In the genomic region with DNA sequence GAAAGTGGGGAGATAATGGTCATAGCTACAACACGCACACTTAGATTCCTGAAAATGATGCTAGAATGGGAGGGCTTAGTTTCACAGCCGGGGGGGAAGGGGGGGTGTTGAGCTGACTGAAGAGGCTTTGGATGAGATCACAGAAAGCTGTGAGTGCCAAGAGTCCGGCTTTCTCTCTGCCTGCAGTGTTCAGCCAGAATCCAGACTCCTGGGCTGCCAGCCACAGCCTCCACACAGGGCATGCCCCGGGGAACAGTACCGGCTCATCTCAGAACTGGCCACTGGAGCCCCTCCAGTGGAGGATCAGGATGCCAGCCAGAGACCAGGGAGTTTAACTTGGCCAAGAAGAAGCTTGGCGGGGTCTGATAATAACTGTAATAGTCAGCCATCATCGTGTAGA, we compare ENCODE assay signal across 8 mouse cellular contexts.
DNase-seq lines count a peak whose midpoint lies in the region; ATAC-seq and TF ChIP-seq lines count a peak whose summit lies in the region.

No protein-coding gene starts in this region.

- no peaks in the 10 kb centered on the region for H3K27me3 ChIP-seq in forebrain, embryonic 13.5 days
- H3K27me3 ChIP-seq in forebrain, embryonic 12.5 days: no peaks in the 10 kb centered on the region; the same call in 1 of the 2 replicates
- no peaks in the 10 kb centered on the region for H3K27me3 ChIP-seq in intestine, embryonic 14.5 days (replicated peaks; ENCODE audit: control insufficient read depth, insufficient read depth, low read length)
- no peaks in the 10 kb centered on the region for H3K27me3 ChIP-seq in stomach, postnatal 0 days (ENCODE audit: control insufficient read depth, insufficient read depth, low read length)

- no peak overlapping the region for H3K9ac ChIP-seq in forebrain, embryonic 13.5 days
- no peak overlapping the region for H3K9ac ChIP-seq in forebrain, embryonic 12.5 days
- no peak overlapping the region for H3K9ac ChIP-seq in intestine, embryonic 14.5 days (ENCODE audit: low read length)
- H3K9ac ChIP-seq in stomach, postnatal 0 days (ENCODE audit: low read length): 0 out of 2 replicates have a peak overlapping the region, but pooled peaks have one; percentile 35

- peak; percentile 66 for ATAC-seq in forebrain, embryonic 13.5 days
- ATAC-seq in forebrain, embryonic 12.5 days (ENCODE audit: low FRiP score): no peak
- no peak; the same call in 1 of the 2 replicates for ATAC-seq in intestine, embryonic 14.5 days (replicated peaks; ENCODE audit: low FRiP score, low TSS enrichment, low read depth)
- peak; percentile 80 for ATAC-seq in stomach, postnatal 0 days (ENCODE audit: low FRiP score, low TSS enrichment)

- TF ChIP-seq CTCF in stomach, postnatal 0 days (IDR thresholded peaks at IDR 0.05; ENCODE audit: low read depth): peak; percentile 8; the same call in 1 of the 2 replicates

- WGBS in forebrain, embryonic 13.5 days: 73% methylated on average over 7 of the region's 7 CpGs
- WGBS in forebrain, embryonic 12.5 days: 83% methylated on average over 7 of the region's 7 CpGs
- 66% methylated on average over 7 of the region's 7 CpGs for WGBS in intestine, embryonic 14.5 days
- 47% methylated on average over 7 of the region's 7 CpGs for WGBS in stomach, postnatal 0 days

- H3K4me3 ChIP-seq in forebrain, embryonic 13.5 days: no peak overlapping the region
- H3K4me3 ChIP-seq in forebrain, embryonic 12.5 days (replicated peaks): no peak overlapping the region
- H3K4me3 ChIP-seq in intestine, embryonic 14.5 days (ENCODE audit: low read depth, low read length): no peak overlapping the region
- H3K4me3 ChIP-seq in stomach, postnatal 0 days (ENCODE audit: low read depth, low read length): no peak overlapping the region

- DNase-seq in adrenal gland, postnatal 25 days: peak; percentile 40
- DNase-seq in frontal cortex, postnatal 14 days (ENCODE audit: low spot score in 2 of 2): peak; percentile 32 to 45
- no peak for DNase-seq in intestine, embryonic 14.5 days (ENCODE audit: low spot score)
- peak; percentile 70 for DNase-seq in lung, postnatal 14 days
- peak; percentile 60 for DNase-seq in stomach, postnatal 0 days (ENCODE audit: low spot score)
- no peak for DNase-seq in thymus, postnatal 0 days (ENCODE audit: low spot score)

- TF ChIP-seq EP300 in stomach, postnatal 0 days (optimal IDR thresholded peaks at IDR 0.05): no peak

- H3K4me2 ChIP-seq in forebrain, embryonic 13.5 days: no peak overlapping the region
- no peak overlapping the region for H3K4me2 ChIP-seq in forebrain, embryonic 12.5 days
- 0 out of 2 replicates have a peak overlapping the region, but pooled peaks have one; percentile 6 for H3K4me2 ChIP-seq in intestine, embryonic 14.5 days (ENCODE audit: low read length)
- H3K4me2 ChIP-seq in stomach, postnatal 0 days (replicated peaks; ENCODE audit: low read depth): peak overlapping the region; percentile 20; the same call in 1 of the 2 replicates

- H3K36me3 ChIP-seq in forebrain, embryonic 13.5 days (ENCODE audit: poor library complexity, severe bottlenecking): no peaks in the 10 kb centered on the region
- no peaks in the 10 kb centered on the region for H3K36me3 ChIP-seq in forebrain, embryonic 12.5 days (replicated peaks)
- H3K36me3 ChIP-seq in intestine, embryonic 14.5 days (ENCODE audit: control insufficient read depth, insufficient read depth, low read length): no peaks in the 10 kb centered on the region
- H3K36me3 ChIP-seq in stomach, postnatal 0 days (ENCODE audit: control insufficient read depth, insufficient read depth, low read length): no peaks in the 10 kb centered on the region

- 0 out of 2 replicates have a peak overlapping the region, but pooled peaks have one; percentile 27 for H3K27ac ChIP-seq in forebrain, embryonic 13.5 days
- H3K27ac ChIP-seq in forebrain, embryonic 12.5 days: no peak overlapping the region
- H3K27ac ChIP-seq in intestine, embryonic 14.5 days (ENCODE audit: low read depth): peak overlapping the region; percentile 77
- peak overlapping the region; percentile 75 for H3K27ac ChIP-seq in stomach, postnatal 0 days (replicated peaks)

- no peaks in the 10 kb centered on the region for H3K9me3 ChIP-seq in forebrain, embryonic 13.5 days (replicated peaks)
- H3K9me3 ChIP-seq in forebrain, embryonic 12.5 days: no peaks in the 10 kb centered on the region
- H3K9me3 ChIP-seq in intestine, embryonic 14.5 days (ENCODE audit: control insufficient read depth, low read length): no peaks in the 10 kb centered on the region
- H3K9me3 ChIP-seq in stomach, postnatal 0 days (ENCODE audit: control insufficient read depth, low read length): no peaks in the 10 kb centered on the region

- H3K4me1 ChIP-seq in forebrain, embryonic 13.5 days: peaks cover 10% of the 10 kb centered on the region
- peaks cover 10% of the 10 kb centered on the region for H3K4me1 ChIP-seq in forebrain, embryonic 12.5 days
- peaks cover 23% of the 10 kb centered on the region for H3K4me1 ChIP-seq in intestine, embryonic 14.5 days (replicated peaks; ENCODE audit: control insufficient read depth, insufficient read depth, low read length)
- peaks cover 10% of the 10 kb centered on the region for H3K4me1 ChIP-seq in stomach, postnatal 0 days (replicated peaks; ENCODE audit: control insufficient read depth, insufficient read depth)

Comparison
In these comparisons a context has a peak if more than half of its experiments do, and no peak if none do; other contexts are left out.
1. ATAC-seq: peak in forebrain, embryonic 13.5 days (single experiment) and stomach, postnatal 0 days (single experiment); none in forebrain, embryonic 12.5 days (single experiment) and intestine, embryonic 14.5 days (single experiment).
2. H3K4me2 ChIP-seq: peak in intestine, embryonic 14.5 days (single experiment) and stomach, postnatal 0 days (single experiment); none in forebrain, embryonic 13.5 days (single experiment) and forebrain, embryonic 12.5 days (single experiment).
3. DNase-seq: peak in adrenal gland, postnatal 25 days (single experiment), frontal cortex, postnatal 14 days (2 of 2), lung, postnatal 14 days (single experiment) and stomach, postnatal 0 days (single experiment); none in intestine, embryonic 14.5 days (single experiment) and thymus, postnatal 0 days (single experiment).